Mouse (Mus musculus) thymus, adult 2 months (tissue): ENCODE measurements around the gene Rel. TPM values are rescaled to one million over a fixed set of nuclear protein-coding genes. Genes with fewer than 3 reads are reported as not detected.

Experiments
- DNase-seq: peaks from one replicate; pipeline ENCODE4 v3.0.0; 2021
- H3K27ac ChIP-seq: fragments of 200-500 bp; 2 replicates; pipeline ENCODE4 v1.5.1; 2012; ENCODE audit warnings: low read length, control low read depth; ENCODE audit not compliant: control insufficient read depth, insufficient read depth
- H3K27me3 ChIP-seq: fragments of 200-500 bp; 2 replicates; pipeline ENCODE4 v1.6.1; 2012; ENCODE audit warnings: mild to moderate bottlenecking, low read length, moderate library complexity, mixed read lengths; ENCODE audit not compliant: control insufficient read depth, insufficient read depth
- H3K36me3 ChIP-seq: fragments of 200-500 bp; 2 replicates; pipeline ENCODE4 v1.6.1; 2012; ENCODE audit warnings: mild to moderate bottlenecking, low read length, moderate library complexity; ENCODE audit not compliant: control insufficient read depth, insufficient read depth
- H3K4me1 ChIP-seq: fragments of 200-500 bp; replicated peaks from 2 replicates; pipeline ENCODE4 v1.6.1; 2012; ENCODE audit warnings: low read length; ENCODE audit not compliant: control insufficient read depth, insufficient read depth
- H3K4me3 ChIP-seq: fragments of 200-500 bp; 2 replicates; pipeline ENCODE4 v1.5.1; 2012; ENCODE audit warnings: mild to moderate bottlenecking, low read length, control low read depth, moderate library complexity; ENCODE audit not compliant: control insufficient read depth, insufficient read depth
- CTCF ChIP-seq: fragments of 200-500 bp; IDR thresholded peaks from 2 replicates; pipeline ENCODE4 v1.5.1; 2012; ENCODE audit warnings: mild to moderate bottlenecking, control low read depth, low read length, moderate library complexity, borderline replicate concordance; ENCODE audit not compliant: control insufficient read depth, poor library complexity, insufficient read depth; ENCODE audit errors: extremely low read depth
- POLR2A ChIP-seq: fragments of 200-500 bp; IDR thresholded peaks from 2 replicates; pipeline ENCODE4 v1.6.1; 2012; ENCODE audit warnings: mild to moderate bottlenecking, low read length, control low read depth, moderate library complexity; ENCODE audit not compliant: control insufficient read depth, poor library complexity, insufficient read depth; ENCODE audit errors: extremely low read depth
- WGBS: fragments of 180-500 bp; shearing (Covaris S2); methylation state at CpG from one replicate; pipeline ENCODE4 v1.1.7; 2018; 5-methylcytosine and 5-hydroxymethylcytosine counted together
- polyA plus RNA-seq: library from polyadenylated mRNA; depleted of rRNA; stranded (reverse); fragments of >200 nt; gene quantifications from 2 replicates; pipeline ENCODE4 v1.2.3, GENCODE M21; 2012; rRNA removed

Rel gene
- polyA plus RNA-seq, 1 experiment: 9.0 TPM

DNA sequence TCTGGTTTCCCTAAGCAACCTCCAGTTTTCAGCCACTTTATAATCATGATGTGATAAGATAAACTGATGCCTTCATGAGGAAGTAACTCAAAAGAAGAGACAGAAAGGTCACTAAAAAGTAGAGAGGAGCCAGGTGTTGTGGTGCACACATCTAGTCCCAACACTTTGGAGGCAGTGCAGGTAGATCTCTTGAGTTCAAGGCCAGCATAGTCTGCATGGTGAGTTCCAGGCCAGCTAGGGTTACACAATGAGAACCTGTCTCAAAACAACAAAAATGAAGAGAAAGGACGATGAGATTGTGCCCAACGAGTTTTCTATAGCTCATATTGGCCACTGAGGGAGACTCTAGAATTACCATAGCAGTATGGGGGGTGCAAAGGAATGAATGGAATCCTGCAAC, 72.2 kb downstream of the Rel start:
- H3K36me3 ChIP-seq: peaks cover 6% of the 10 kb centered on the region; the same call in 1 of the 2 replicates
- no peak overlapping the region for H3K27ac ChIP-seq
- 94% methylated on average over 2 of the region's 2 CpGs for WGBS
- H3K4me3 ChIP-seq: no peak overlapping the region
- no peaks in the 10 kb centered on the region for H3K27me3 ChIP-seq
- no peak for DNase-seq
- TF ChIP-seq CTCF (no peak), POLR2A (no peak)
- no peaks in the 10 kb centered on the region; the same call in 1 of the 2 replicates for H3K4me1 ChIP-seq

DNA sequence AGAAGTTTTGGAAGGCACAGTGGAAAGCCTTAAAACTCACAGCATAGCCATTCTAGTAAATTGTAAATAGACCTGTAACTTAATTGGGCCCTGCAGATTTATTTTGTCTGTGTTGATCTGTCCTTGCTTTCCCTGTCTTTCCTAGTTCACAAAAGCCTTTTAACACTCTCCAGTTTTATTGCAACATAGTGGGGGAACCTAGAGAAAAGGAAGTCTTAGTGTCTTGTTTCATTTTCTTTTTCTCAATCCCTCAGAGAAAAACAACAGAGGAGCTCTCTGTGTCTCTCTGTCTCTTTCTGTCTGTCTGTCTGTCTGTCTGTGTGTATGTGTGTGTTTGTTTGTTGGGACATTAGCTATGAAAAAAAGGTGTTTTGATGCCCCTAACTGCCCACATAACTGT, 74.9 kb downstream of the Rel start:
- Histone ChIP-seq H3K27me3 (no peaks in the 10 kb centered on the region), H3K36me3 (no peaks in the 10 kb centered on the region), H3K4me1 (no peaks in the 10 kb centered on the region; the same call in 1 of the 2 replicates), H3K4me3 (no peak overlapping the region), H3K27ac (no peak overlapping the region)
- DNase-seq: no peak
- TF ChIP-seq CTCF: no peak
- no peak for TF ChIP-seq POLR2A

DNA sequence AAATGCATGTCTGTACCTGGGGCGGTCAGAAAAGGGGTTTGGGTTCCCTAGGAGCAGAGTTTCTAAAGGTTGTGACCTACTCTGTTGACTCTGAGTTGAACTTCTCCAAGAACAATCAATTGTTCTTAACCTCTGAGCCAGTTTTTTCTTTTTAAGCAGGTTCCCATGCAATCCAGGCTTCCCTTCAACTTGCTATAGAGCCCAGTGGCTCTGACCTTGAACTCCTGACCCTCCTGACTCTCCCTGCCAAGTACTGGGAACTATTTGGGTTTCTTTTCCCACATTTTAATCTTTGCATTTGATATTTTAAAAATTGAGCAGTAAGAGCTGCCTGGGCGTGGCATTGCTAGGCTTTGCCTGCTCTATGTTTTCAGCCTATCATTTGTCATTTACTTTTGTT, 77.5 kb downstream of the Rel start:
- DNase-seq: no peak
- H3K27ac ChIP-seq: no peak overlapping the region
- 94% methylated on average over 2 of the region's 2 CpGs for WGBS
- peaks cover 2% of the 10 kb centered on the region for H3K4me1 ChIP-seq
- no peaks in the 10 kb centered on the region for H3K27me3 ChIP-seq
- no peak for TF ChIP-seq CTCF
- TF ChIP-seq POLR2A: no peak
- no peaks in the 10 kb centered on the region for H3K36me3 ChIP-seq
- no peak overlapping the region for H3K4me3 ChIP-seq

DNA sequence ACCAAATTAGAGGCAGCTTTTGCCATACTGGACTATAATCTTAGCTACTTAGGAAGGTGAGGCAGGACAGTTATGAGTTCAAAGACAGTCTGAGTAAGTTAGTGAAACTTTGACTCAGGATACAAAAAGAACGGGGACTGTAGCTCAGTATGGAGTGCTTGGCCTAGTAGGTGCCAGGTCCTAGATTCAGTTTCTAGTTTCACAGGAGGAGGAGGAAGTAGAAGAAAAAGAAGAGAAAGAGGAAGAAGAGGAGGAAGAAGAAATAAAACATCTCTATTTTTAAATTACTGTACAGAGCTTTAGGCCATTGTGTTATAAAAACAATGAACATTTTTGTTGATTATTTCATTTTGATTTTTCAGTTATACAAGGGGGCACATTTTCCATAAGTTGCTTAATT, 82.7 kb downstream of the Rel start:
- Histone ChIP-seq H3K27ac (no peak overlapping the region), H3K36me3 (0 out of 2 replicates have a peak, but pooled peaks cover 3% of the 10 kb centered on the region), H3K4me1 (peaks cover 2% of the 10 kb centered on the region), H3K4me3 (no peak overlapping the region), H3K27me3 (no peaks in the 10 kb centered on the region)
- TF ChIP-seq POLR2A (no peak), CTCF (no peak)
- WGBS: 84% methylated on average over 1 of the region's 1 CpGs
- no peak for DNase-seq

Other genes starting within 250 kb of the Rel start
- gene 1700093K21Rik, start 249.8 kb downstream of the Rel start, polyA plus RNA-seq: 0.33 TPM in 1 of 2 replicates, not detected in the other
- 2.3 and 3.4 TPM in 2 replicates for gene 0610010F05Rik, start 137.3 kb downstream of the Rel start, polyA plus RNA-seq
- gene Pus10, start 105.3 kb downstream of the Rel start, polyA plus RNA-seq: 4.8 and 5.0 TPM in 2 replicates
- gene Pex13, start 105.0 kb downstream of the Rel start, polyA plus RNA-seq: 7.5 and 9.1 TPM in 2 replicates
- 10.4 and 11.9 TPM in 2 replicates for gene Papolg, start 124.3 kb upstream of the Rel start, polyA plus RNA-seq